Mouse (Mus musculus) c-Kit-positive CD71-positive TER-119-positive erythroid progenitor cells, embryonic 14.5 days (primary cell): ENCODE measurements around the gene Gas1.

ENCODE experiments used
- DNase-seq: peaks from one replicate; pipeline ENCODE4 v3.0.0-alpha.2; 2013; ENCODE audit warnings: low spot score

Gas1 gene

GRCm38 (mm10) chr13:60173186-60173585 lies 4.0 kb downstream of the Gas1 start:
- no peak for DNase-seq

GRCm38 (mm10) chr13:60172366-60173017 lies 4.7 kb downstream of the Gas1 start:
- no peak for DNase-seq

- no peak for DNase-seq
These were observed 5.4 kb downstream of the Gas1 start for GRCm38 (mm10) chr13:60171781-60172180.

- DNase-seq, result no peak
These were observed 6.1 kb downstream of the Gas1 start for GRCm38 (mm10) chr13:60170898-60171715.

- DNase-seq, result no peak
These were observed 8.1 kb downstream of the Gas1 start for GRCm38 (mm10) chr13:60169026-60169425.

GRCm38 (mm10) chr13:60156294-60157126 lies 20.7 kb downstream of the Gas1 start:
- no peak for DNase-seq

GRCm38 (mm10) chr13:60154170-60154569 lies 23.0 kb downstream of the Gas1 start:
- no peak for DNase-seq

- no peak for DNase-seq
These were observed 28.9 kb downstream of the Gas1 start for GRCm38 (mm10) chr13:60148235-60148634.

GRCm38 (mm10) chr13:60147857-60148181 lies 29.3 kb downstream of the Gas1 start:
- DNase-seq, result no peak

GRCm38 (mm10) chr13:60146994-60147856 lies 29.9 kb downstream of the Gas1 start:
- DNase-seq, result no peak

- no peak for DNase-seq
These were observed 30.9 kb downstream of the Gas1 start for GRCm38 (mm10) chr13:60146231-60146630.

GRCm38 (mm10) chr13:60136962-60137361 lies 40.2 kb downstream of the Gas1 start:
- no peak for DNase-seq

GRCm38 (mm10) chr13:60134439-60134799 lies 42.7 kb downstream of the Gas1 start:
- DNase-seq, result no peak

GRCm38 (mm10) chr13:60133716-60134438 lies 43.3 kb downstream of the Gas1 start:
- DNase-seq, result no peak

GRCm38 (mm10) chr13:60131771-60132170 lies 45.4 kb downstream of the Gas1 start:
- no peak for DNase-seq

GRCm38 (mm10) chr13:60129541-60129940 lies 47.6 kb downstream of the Gas1 start:
- DNase-seq, result no peak

GRCm38 (mm10) chr13:60126338-60126737 lies 50.8 kb downstream of the Gas1 start:
- no peak for DNase-seq

GRCm38 (mm10) chr13:60125501-60126305 lies 51.5 kb downstream of the Gas1 start:
- no peak for DNase-seq

GRCm38 (mm10) chr13:60125020-60125419 lies 52.1 kb downstream of the Gas1 start:
- no peak for DNase-seq

- no peak for DNase-seq
These were observed 52.7 kb downstream of the Gas1 start for GRCm38 (mm10) chr13:60124456-60124855.
